Mouse (Mus musculus): Measurements from ENCODE around the gene Zbtb20.

DNA sequence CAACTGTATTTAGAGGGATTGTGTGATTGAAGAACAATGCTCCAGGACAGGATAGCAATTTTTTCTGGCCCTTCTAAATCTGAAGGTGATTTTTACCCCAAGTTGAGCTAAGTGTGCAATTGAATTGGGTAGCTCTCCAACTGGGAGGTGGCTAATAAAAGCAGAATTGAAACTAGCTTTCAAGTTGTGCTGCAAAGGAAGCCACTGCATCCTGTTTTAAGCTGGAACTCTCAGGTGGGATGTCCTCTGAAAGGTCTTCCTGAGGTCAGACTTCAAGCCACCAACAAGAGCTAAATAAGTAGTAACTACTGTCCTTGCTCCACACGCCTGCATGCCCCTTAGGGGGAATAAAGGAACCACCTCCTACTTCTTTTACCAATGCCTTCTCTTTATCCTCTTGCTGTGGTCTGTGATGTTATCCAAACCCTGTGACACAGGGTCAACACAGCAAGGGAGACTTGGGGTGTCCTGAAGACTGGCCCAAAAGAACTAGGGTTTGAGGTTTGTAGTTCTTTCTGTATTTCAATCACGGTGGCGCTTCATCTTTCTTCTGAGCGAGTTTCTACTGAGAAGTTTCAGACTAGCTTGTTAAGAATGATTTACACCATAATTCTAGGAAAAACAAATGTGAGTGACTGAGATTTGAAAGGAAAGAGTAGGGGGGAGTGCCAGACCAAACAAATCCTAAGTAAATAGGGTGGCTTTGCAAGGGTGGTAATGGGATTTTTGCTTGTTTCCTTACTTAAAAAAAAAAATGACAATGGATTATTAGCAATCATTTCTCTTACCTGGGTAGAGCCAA lies 533.6 kb downstream of the Zbtb20 start:
- TF ChIP-seq CTCF (IDR thresholded peaks at IDR 0.05) (no peak), EP300 (IDR thresholded peaks at IDR 0.05) (no peak)
